In genomic region chr7:139233714-139234113, GRCm38 (mm10) we compare ENCODE assay signal across 8 mouse cellular contexts. TPM values are rescaled to one million over a fixed set of nuclear protein-coding genes. Genes with fewer than 3 reads are reported as not detected.
DNase-seq lines count a peak whose midpoint lies in the region; ATAC-seq lines count a peak whose summit lies in the region.

No protein-coding gene starts in this region.

- ATAC-seq in hindbrain, embryonic 16.5 days = peak; percentile 91

- no peak overlapping the region for H3K9ac ChIP-seq in hindbrain, embryonic 16.5 days (ENCODE audit: low read depth, low read length)

- no peak overlapping the region for H3K4me2 ChIP-seq in hindbrain, embryonic 16.5 days (ENCODE audit: low read length)

- peaks cover 11% of the 10 kb centered on the region; the same call in 1 of the 2 replicates for H3K4me1 ChIP-seq in hindbrain, embryonic 16.5 days (ENCODE audit: control insufficient read depth, insufficient read depth, low read depth, low read length)

- peak; percentile 93 for DNase-seq in NIH3T3 (ENCODE audit: low read depth)
- peak; percentile 92 to 95 for DNase-seq in cerebellum, postnatal 25 days
- peak; percentile 87 for DNase-seq in gastrocnemius, adult 18-20 months (ENCODE audit: low spot score)
- DNase-seq in left cerebral cortex, adult 18-20 months (ENCODE audit: low spot score in 2 of 2) = peak; percentile 89 to 91
- DNase-seq in lung, postnatal 4 days = peak; percentile 91 to 93
- DNase-seq in retina, postnatal 7 days (ENCODE audit: low read depth, low spot score) = peak; percentile 68
- peak; percentile 77 for DNase-seq in urinary bladder, adult 2 months (ENCODE audit: low spot score)

- H3K27ac ChIP-seq in hindbrain, embryonic 16.5 days (ENCODE audit: low read depth, low read length) = no peak overlapping the region

- no peaks in the 10 kb centered on the region for H3K36me3 ChIP-seq in hindbrain, embryonic 16.5 days (ENCODE audit: control insufficient read depth, insufficient read depth, low read length)

- no peaks in the 10 kb centered on the region for H3K9me3 ChIP-seq in hindbrain, embryonic 16.5 days (ENCODE audit: control insufficient read depth, low read length)

- WGBS in hindbrain, embryonic 16.5 days = under 1% methylated on average over 7 of the region's 7 CpGs

- H3K27me3 ChIP-seq in hindbrain, embryonic 16.5 days (replicated peaks; ENCODE audit: control insufficient read depth, insufficient read depth, low read length) = peaks cover 6% of the 10 kb centered on the region

- H3K4me3 ChIP-seq in hindbrain, embryonic 16.5 days (ENCODE audit: low read length) = no peak overlapping the region

RNA-seq across cellular contexts. Expression of gene Pwwp2b, which starts 14.6 kb away (rescaled TPM):
- 1 to 10 TPM; 4.9 to 6.7 TPM for total RNA-seq in gastrocnemius, adult 18-20 months (2021)
- 5.6 and 6.4 TPM in 2 replicates for polyA plus RNA-seq in hindbrain, embryonic 16.5 days (2015; fragmentation: Nextera tagmentation; extraction: Ambion mirVana)
- 10 to 100 TPM; 14.1 to 15.1 TPM for total RNA-seq in left cerebral cortex, adult 18-20 months (2021)
- 32.3 and 35.8 TPM in 2 replicates for polyA plus RNA-seq in urinary bladder, adult 2 months (2012; rRNA removed)

RNA-seq across cellular contexts. Expression of gene Stk32c, which starts 20.6 kb away (rescaled TPM):
- total RNA-seq in gastrocnemius, adult 18-20 months (2021) = under 1 TPM; 0.27 to 0.31 TPM
- polyA plus RNA-seq in hindbrain, embryonic 16.5 days (2015; fragmentation: Nextera tagmentation; extraction: Ambion mirVana) = 2.9 and 3.0 TPM in 2 replicates
- total RNA-seq in left cerebral cortex, adult 18-20 months (2021) = 100 to 1,000 TPM; 179 to 185 TPM
- polyA plus RNA-seq in urinary bladder, adult 2 months (2012; rRNA removed) = 15.1 and 15.8 TPM in 2 replicates

RNA-seq across cellular contexts. Expression of gene Lrrc27, which starts 20.9 kb away (rescaled TPM):
- 1 to 10 TPM; 1.9 to 3.0 TPM for total RNA-seq in gastrocnemius, adult 18-20 months (2021)
- 3.8 and 6.8 TPM in 2 replicates for polyA plus RNA-seq in hindbrain, embryonic 16.5 days (2015; fragmentation: Nextera tagmentation; extraction: Ambion mirVana)
- 10 to 100 TPM in 1 of 2 experiments, 1 to 10 TPM in 1; 6.6 to 10.6 TPM for total RNA-seq in left cerebral cortex, adult 18-20 months (2021)
- polyA plus RNA-seq in urinary bladder, adult 2 months (2012; rRNA removed) = 9.9 and 11.0 TPM in 2 replicates

Comparison
In these comparisons a context has a peak if more than half of its experiments do, and no peak if none do; other contexts are left out.
1. RNA of gene Stk32c, which starts 20.6 kb away (total RNA-seq): 179 to 185 TPM in left cerebral cortex, adult 18-20 months; 0.27 to 0.31 TPM in gastrocnemius, adult 18-20 months; every median in the first group is over 100 times any median in the second.
2. Peak in every context shown above with its lines, with median percentiles within 50 percentile points of each other: DNase-seq.